Mouse (Mus musculus) hindbrain, embryonic 12.5 days (tissue): ENCODE results near the gene Gga1. TPM values are rescaled to one million over a fixed set of nuclear protein-coding genes. Genes with fewer than 3 reads are reported as not detected.

Experiments used
- ATAC-seq: fragments of 200-750 bp; cut with Nextera tagmentation; 2 replicates; pipeline ENCODE4 v1.8.0; 2017; ENCODE audit warnings: moderate TSS enrichment; ENCODE audit not compliant: low FRiP score
- H3K27ac ChIP-seq: fragments of 300-500 bp; sonication (generic); 2 replicates; pipeline ENCODE4 v1.5.1; 2016; ENCODE audit warnings: mild to moderate bottlenecking
- H3K27me3 ChIP-seq: fragments of 300-500 bp; sonication (generic); 2 replicates; pipeline ENCODE4 v1.6.1; 2016; ENCODE audit warnings: mild to moderate bottlenecking
- H3K36me3 ChIP-seq: fragments of 300-500 bp; sonication (generic); 2 replicates; pipeline ENCODE4 v1.6.1; 2016; ENCODE audit warnings: mild to moderate bottlenecking
- H3K4me1 ChIP-seq: fragments of 300-500 bp; sonication (generic); 2 replicates; pipeline ENCODE4 v1.6.1; 2016
- H3K4me2 ChIP-seq: fragments of 300-500 bp; sonication (generic); replicated peaks from 2 replicates; pipeline ENCODE4 v1.6.1; 2016; ENCODE audit warnings: mild to moderate bottlenecking
- H3K4me3 ChIP-seq: fragments of 300-500 bp; sonication (generic); 2 replicates; pipeline ENCODE4 v1.5.1; 2016; ENCODE audit warnings: mild to moderate bottlenecking
- H3K9ac ChIP-seq: fragments of 300-500 bp; sonication (generic); 2 replicates; pipeline ENCODE4 v1.6.1; 2016; ENCODE audit warnings: mild to moderate bottlenecking, moderate library complexity
- H3K9me3 ChIP-seq: fragments of 300-500 bp; sonication (generic); replicated peaks from 2 replicates; pipeline ENCODE4 v1.6.1; 2016; ENCODE audit warnings: mild to moderate bottlenecking
- WGBS: fragments of 180-500 bp; shearing (Covaris S2); methylation state at CpG from one replicate; pipeline ENCODE4 v1.1.7; 2016; 5-methylcytosine and 5-hydroxymethylcytosine counted together
- polyA plus RNA-seq: library from polyadenylated mRNA; unstranded; fragments of >200 nt; fragmentation: Nextera tagmentation; extraction: Ambion mirVana; gene quantifications from 2 replicates; pipeline ENCODE4 v1.2.1, GENCODE M21; 2016

Gene Gga1
- polyA plus RNA-seq, 1 experiment from 2014 or later = 54.3 TPM

DNA sequence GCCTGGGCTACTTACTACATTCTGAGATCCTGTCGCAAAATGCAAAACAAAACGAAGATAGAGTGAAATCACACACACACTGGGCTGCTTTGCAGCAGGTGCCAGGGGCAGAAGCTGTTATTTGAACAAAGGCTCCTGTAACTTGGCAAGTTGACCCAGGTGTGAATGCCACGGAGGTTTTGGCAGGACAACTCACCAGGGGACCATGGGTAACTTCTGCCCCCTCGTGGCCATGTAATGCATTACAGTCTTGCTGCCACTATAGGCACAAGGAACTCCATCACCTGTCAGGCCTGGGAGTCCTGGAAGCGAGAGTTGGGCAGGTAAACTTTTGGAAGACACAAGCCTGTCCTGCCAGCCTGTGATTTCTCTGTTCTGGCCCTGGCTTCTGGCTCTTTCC, 28.5 kb upstream of the Gga1 start:
- peaks cover 34% of the 10 kb centered on the region for H3K4me1 ChIP-seq
- peaks cover 24% of the 10 kb centered on the region for H3K27me3 ChIP-seq
- 34% methylated on average over 5 of the region's 5 CpGs for WGBS

DNA sequence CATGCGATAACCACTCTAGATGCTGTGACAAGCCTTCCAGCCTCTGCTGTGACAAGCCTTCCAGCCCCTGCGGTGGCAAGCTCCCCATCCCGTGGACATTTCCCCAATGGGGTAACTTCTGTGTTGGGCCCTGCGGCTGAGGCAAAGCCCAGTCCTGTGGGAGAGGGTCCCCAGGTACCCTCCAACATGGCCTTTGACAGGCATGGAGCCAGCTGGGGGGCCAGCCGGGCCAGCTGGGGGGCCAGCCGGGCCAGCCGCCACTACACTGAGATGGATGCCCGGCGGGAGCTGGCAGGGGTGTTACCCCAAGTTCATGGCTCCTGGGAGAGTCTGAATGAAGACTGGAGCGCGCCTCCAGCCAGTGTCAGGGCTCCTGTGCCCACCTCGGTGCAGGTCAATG, 27.5 kb upstream of the Gga1 start:
- Histone ChIP-seq H3K9me3 (no peaks in the 10 kb centered on the region), H3K27me3 (peaks cover 14% of the 10 kb centered on the region), H3K4me3 (no peak overlapping the region), H3K4me1 (peaks cover 26% of the 10 kb centered on the region), H3K36me3 (no peaks in the 10 kb centered on the region), H3K27ac (no peak overlapping the region), H3K4me2 (no peak overlapping the region), H3K9ac (no peak overlapping the region)
- no peak for ATAC-seq
- 82% methylated on average over 12 of the region's 12 CpGs for WGBS

More for the DNA sequence above, 28.5 kb upstream of the Gga1 start:
- ATAC-seq = no peak
- Histone ChIP-seq H3K9me3 (no peaks in the 10 kb centered on the region), H3K27ac (no peak overlapping the region), H3K4me3 (no peak overlapping the region), H3K9ac (no peak overlapping the region), H3K36me3 (no peaks in the 10 kb centered on the region), H3K4me2 (no peak overlapping the region)

DNA sequence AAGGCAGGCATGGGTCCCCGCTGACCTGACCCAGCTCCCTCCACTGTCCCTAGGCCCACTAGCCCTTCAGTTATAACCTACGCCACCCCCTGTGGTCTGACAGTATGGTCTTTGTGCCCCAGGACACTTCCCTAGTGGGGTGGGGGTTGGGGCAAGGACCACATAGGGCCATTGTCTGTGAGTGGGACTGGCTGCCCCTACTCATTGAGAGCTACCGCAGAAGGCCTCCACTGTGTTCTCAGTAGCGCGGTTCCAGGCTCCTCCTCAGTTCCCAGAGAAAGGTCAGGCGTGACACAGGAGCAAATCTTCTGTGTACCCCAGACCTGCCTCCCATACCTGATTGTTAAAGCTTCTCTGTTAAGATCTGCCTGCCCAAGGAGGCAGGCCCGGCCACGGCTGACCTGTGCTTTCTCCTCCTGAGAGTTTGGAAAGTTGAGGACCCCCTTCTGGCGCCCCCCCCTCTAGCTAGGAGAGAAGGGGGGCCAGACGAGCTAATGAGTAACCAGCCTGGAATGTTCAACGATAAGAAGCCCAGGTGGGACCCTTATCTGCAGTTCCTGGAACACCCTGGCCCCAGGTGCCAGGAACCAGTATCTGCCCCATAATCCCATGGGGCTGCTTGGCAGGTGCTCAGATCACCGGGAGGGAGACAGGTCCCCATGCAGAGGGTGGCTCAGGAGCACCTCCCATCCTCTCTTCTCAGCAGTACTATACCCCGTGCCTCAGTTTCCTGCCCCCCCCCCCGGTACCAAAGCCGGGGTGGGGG, 26.7 kb upstream of the Gga1 start:
- H3K4me3 ChIP-seq = no peak overlapping the region
- H3K9me3 ChIP-seq = no peaks in the 10 kb centered on the region
- H3K27me3 ChIP-seq = peaks cover 9% of the 10 kb centered on the region; the same call in 1 of the 2 replicates
- peaks cover 21% of the 10 kb centered on the region for H3K4me1 ChIP-seq
- H3K9ac ChIP-seq = no peak overlapping the region
- ATAC-seq = no peak
- no peak overlapping the region for H3K4me2 ChIP-seq
- H3K27ac ChIP-seq = no peak overlapping the region
- WGBS = 70% methylated on average over 15 of the region's 15 CpGs
- H3K36me3 ChIP-seq = no peaks in the 10 kb centered on the region

DNA sequence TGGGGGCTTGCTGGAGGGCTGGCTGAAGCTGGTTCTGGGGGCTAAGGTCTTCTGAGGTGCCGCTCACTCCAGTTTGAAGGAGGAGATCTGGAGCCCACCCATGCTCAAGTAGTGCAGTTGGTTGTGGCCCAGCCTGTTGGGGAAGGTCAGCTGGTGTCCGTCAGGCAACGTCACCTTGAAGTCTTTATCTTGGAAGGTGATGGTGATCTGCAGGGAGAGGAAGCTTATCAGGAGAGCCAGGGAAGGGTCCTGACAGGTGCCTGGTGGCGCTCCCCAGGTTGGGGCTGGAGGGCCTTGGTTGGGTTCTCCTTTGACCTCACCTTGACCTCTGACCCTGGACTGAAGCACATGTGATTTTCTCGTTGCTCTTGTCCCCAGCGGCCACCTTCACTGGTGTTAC, 26.0 kb upstream of the Gga1 start:
- Histone ChIP-seq H3K36me3 (no peaks in the 10 kb centered on the region), H3K9me3 (no peaks in the 10 kb centered on the region), H3K4me2 (no peak overlapping the region), H3K27ac (no peak overlapping the region), H3K4me3 (no peak overlapping the region), H3K9ac (no peak overlapping the region), H3K27me3 (peaks cover 9% of the 10 kb centered on the region; the same call in 1 of the 2 replicates), H3K4me1 (peaks cover 15% of the 10 kb centered on the region)
- whole genome bisulfite sequencing = 70% methylated on average over 6 of the region's 6 CpGs
- ATAC-seq = no peak

DNA sequence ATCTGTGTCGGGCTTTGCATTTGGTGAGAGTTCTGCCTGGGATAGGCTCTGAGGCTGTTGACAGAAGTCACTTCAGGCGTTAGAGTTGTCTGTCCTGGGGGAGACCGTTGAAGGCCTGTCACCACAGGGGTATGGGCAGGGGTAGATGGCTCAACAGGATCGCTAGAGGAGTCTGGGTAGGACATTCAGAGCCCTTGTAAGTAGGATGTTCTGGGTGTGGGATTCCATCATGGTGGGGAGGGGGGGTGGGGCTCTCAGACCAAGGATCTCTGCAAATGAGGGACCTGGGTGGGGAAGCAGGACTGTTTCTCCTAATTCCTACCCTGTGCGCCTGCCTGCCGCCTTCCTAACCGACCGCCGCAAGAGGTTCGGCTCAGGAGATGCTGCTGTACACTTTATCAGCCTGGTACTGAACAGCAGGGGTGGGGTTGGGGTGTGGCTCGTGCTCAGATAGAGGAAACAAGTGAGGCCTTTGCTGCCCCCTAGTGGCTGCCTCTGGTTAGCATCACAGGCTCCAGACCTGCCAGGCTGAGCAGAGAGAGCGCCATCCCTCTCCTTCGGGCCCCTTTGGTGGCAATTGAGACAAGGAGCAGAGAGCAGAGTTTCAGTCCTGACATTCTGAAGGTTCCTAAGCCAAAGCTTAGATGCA, 25.4 kb upstream of the Gga1 start:
- H3K9ac ChIP-seq = no peak overlapping the region

DNA sequence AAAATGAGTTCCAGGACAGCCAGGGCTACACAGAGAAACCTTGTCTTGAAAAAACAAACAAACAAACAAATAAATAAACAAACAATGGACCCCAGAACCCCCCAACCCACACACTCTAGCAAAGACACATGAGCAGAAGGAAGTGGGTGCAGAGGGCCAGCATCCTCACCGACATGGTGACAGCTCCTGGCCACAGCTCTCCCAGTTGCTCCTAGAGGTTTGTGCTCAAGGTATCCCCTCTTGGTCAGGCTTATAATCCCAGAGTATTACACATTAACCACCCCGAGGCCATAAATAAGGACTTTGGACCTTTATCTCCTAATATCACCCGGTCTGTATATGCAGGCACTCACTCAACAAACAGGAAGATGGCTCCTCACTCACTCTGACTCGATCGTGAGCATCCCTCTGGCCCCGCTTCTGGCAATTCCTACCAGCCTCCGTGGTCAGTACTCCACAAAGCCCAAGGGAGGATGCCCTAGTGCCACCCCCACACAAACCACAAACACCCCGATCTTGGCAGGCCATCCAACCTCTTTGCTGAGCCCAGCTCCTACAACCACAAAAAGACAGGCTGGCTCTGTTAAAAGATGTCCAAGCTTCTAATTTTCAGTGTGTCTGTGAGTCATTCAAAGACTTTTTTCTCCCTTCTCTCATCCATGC, 21.6 kb upstream of the Gga1 start, which contains the start of gene Lgals2:
Gene Lgals2 (minus strand): TSS at position 227 of the 663 bp plus-strand sequence.
- H3K4me3 ChIP-seq = no peak within 1 kb of the TSS
- 77% methylated on average over 8 of the region's 8 CpGs for WGBS
- H3K4me2 ChIP-seq = no peak within 1 kb of the TSS
- no peaks in the 10 kb centered on the region for H3K9me3 ChIP-seq
- 0 out of 2 replicates have a peak, but pooled peaks cover 6% of the 10 kb centered on the region for H3K27me3 ChIP-seq
- H3K4me1 ChIP-seq = peaks cover 12% of the 10 kb centered on the region; the same call in 1 of the 2 replicates
- ATAC-seq = no peak
- no peak within 1 kb of the TSS for H3K9ac ChIP-seq
- H3K36me3 ChIP-seq = no peaks in the 10 kb centered on the region
- H3K27ac ChIP-seq = no peak within 1 kb of the TSS

More for the DNA sequence above, 25.4 kb upstream of the Gga1 start:
- Histone ChIP-seq H3K4me2 (peak overlapping the region; percentile 38; the same call in 1 of the 2 replicates), H3K27me3 (peaks cover 9% of the 10 kb centered on the region; the same call in 1 of the 2 replicates), H3K36me3 (no peaks in the 10 kb centered on the region), H3K4me1 (peaks cover 11% of the 10 kb centered on the region; the same call in 1 of the 2 replicates), H3K9me3 (no peaks in the 10 kb centered on the region), H3K27ac (no peak overlapping the region), H3K4me3 (no peak overlapping the region)
- peak; percentile 76 for ATAC-seq
- WGBS = 20% methylated on average over 10 of the region's 13 CpGs

DNA sequence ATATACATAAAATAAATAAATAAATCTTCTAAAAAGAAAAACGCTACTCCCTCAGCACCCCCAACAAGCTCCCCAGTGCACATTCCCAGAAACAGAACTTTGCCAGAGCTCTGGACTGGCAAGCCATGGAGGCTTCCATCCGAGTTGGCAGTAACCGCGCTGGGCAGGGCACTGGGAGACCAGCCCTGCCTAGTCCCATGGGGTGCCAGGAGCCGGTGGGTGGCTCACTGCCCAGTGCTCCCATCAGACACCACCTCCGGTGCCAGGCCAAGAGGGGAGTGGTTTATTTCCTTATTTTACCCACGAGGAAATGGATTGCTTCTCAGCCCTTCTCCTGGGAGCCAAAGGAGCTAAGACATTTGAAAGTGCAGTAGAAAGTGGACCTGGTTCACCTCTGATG, 20.0 kb upstream of the Gga1 start:
- Histone ChIP-seq H3K4me1 (peaks cover 5% of the 10 kb centered on the region; the same call in 1 of the 2 replicates), H3K36me3 (no peaks in the 10 kb centered on the region), H3K27ac (no peak overlapping the region), H3K9me3 (no peaks in the 10 kb centered on the region), H3K27me3 (no peaks in the 10 kb centered on the region), H3K4me3 (no peak overlapping the region), H3K4me2 (no peak overlapping the region), H3K9ac (no peak overlapping the region)
- no peak for ATAC-seq
- 81% methylated on average over 7 of the region's 7 CpGs for WGBS

DNA sequence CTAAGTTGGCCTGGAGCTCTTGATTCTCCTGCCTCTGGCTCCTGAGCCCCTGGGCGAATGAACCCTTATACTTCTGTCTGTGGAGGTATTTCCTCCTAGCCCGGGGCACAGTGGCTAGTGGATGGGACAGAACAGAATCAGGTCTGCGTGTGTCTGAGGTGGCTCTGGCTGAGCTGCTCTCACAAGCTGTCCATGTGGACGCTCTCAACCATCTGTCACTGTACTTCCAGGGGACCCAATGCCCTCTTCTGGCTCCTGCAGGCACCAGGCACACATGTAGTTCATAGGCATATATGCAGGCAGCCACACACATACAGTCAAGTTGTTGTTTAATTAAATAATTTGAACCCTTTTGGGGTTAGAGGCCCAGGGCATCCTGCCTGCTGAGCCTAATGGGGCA, 17.7 kb upstream of the Gga1 start:
- Histone ChIP-seq H3K4me2 (no peak overlapping the region), H3K27me3 (no peaks in the 10 kb centered on the region), H3K9me3 (no peaks in the 10 kb centered on the region), H3K4me3 (no peak overlapping the region), H3K36me3 (no peaks in the 10 kb centered on the region), H3K4me1 (peaks cover 5% of the 10 kb centered on the region; the same call in 1 of the 2 replicates), H3K9ac (no peak overlapping the region), H3K27ac (no peak overlapping the region)
- no peak for ATAC-seq
- WGBS = 74% methylated on average over 4 of the region's 4 CpGs

DNA sequence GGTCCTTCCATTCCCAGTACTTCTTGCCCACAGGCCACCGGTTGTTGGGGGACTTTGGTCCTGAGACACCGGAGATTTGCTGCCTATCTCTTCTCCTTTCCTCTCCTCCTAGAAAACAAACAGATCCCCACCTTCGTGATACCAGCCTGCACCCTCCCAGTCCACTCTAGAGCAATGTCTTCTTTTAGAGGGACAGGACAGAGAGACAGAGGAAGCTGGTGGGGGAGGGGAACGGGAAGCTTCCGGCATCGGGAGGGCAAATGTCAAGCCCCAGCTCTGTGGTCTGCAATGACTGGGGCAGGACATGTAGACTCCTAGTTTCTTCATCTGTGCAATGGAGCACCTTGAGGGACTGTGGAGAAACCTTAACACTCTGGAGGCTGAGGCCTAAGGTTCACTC, 17.3 kb upstream of the Gga1 start:
- Histone ChIP-seq H3K4me3 (no peak overlapping the region), H3K36me3 (no peaks in the 10 kb centered on the region), H3K4me2 (no peak overlapping the region), H3K4me1 (peaks cover 5% of the 10 kb centered on the region; the same call in 1 of the 2 replicates), H3K27ac (no peak overlapping the region), H3K9ac (no peak overlapping the region), H3K9me3 (no peaks in the 10 kb centered on the region), H3K27me3 (no peaks in the 10 kb centered on the region)
- 68% methylated on average over 6 of the region's 6 CpGs for WGBS
- no peak for ATAC-seq

DNA sequence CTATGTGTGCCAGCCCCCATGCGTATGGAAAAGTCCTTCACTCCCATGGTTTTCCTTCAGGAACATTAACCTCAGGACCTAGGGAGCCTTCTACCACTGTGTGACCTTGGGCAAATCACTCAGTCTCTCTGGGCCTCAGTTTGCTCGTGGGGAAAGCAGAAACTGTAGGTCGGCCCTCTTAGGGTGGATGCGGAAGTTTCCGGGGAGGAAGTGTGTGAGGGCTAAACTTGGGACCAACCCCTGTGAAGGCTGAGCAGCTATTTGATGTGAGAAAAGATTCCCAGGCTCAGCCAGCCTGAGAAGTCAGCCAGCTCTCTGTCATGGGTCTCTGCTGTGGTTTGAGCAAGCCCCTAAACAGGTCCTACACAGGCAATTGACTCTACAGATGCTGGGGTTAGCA, 14.7 kb upstream of the Gga1 start:
- ATAC-seq = no peak
- peaks cover 5% of the 10 kb centered on the region; the same call in 1 of the 2 replicates for H3K4me1 ChIP-seq
- 86% methylated on average over 5 of the region's 5 CpGs for WGBS

DNA sequence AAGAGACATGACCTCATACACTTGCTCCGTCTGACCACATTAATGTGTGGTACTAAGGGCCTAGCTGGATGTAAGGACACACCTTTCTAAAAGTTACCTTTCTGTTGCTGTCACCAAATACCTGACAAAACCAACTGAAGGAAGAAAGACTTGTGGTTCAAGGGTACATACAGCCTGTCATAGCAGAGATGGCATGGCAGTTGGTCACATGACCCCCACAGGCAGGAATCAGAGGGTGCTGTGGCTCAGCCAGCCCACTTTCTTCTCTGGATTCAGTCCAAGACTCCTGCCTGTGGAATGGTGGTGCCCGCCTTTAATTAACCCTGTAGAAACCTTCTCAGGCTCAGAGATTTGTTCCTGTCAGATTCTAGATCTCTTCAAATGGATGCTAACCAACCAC, 13.8 kb upstream of the Gga1 start:
- no peak overlapping the region for H3K4me2 ChIP-seq
- no peaks in the 10 kb centered on the region for H3K36me3 ChIP-seq
- no peak overlapping the region for H3K4me3 ChIP-seq
- no peaks in the 10 kb centered on the region for H3K27me3 ChIP-seq
- no peaks in the 10 kb centered on the region for H3K4me1 ChIP-seq
- no peaks in the 10 kb centered on the region for H3K9me3 ChIP-seq
- WGBS = 88% methylated on average over 2 of the region's 2 CpGs
- H3K27ac ChIP-seq = no peak overlapping the region
- ATAC-seq = no peak
- H3K9ac ChIP-seq = no peak overlapping the region

More for the DNA sequence above, 14.7 kb upstream of the Gga1 start:
- H3K27me3 ChIP-seq = no peaks in the 10 kb centered on the region
- H3K9ac ChIP-seq = no peak overlapping the region
- no peaks in the 10 kb centered on the region for H3K36me3 ChIP-seq
- H3K4me3 ChIP-seq = no peak overlapping the region
- no peak overlapping the region for H3K4me2 ChIP-seq
- H3K9me3 ChIP-seq = no peaks in the 10 kb centered on the region
- H3K27ac ChIP-seq = no peak overlapping the region

DNA sequence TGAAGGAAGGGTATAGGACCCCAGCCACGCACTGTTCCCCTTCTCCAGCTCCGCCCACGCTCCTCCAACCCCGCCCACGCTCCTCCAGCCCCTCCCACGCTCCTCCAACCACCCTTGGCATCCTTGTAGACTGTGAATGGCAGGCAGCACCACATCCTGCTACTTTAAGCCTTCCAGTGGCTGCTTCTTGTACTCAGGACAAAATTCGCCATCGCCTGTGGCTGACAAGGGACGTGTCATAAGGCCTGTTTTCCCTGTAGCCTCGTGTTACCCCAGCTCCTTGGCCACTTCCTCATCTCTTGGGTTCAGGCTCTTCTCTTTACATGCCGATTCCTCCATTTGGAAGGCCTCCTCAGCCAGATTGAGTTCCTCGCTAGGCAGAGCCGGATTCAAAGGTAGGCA, 13.1 kb upstream of the Gga1 start:
- WGBS = 43% methylated on average over 13 of the region's 13 CpGs
- no peak for ATAC-seq
- H3K36me3 ChIP-seq = no peaks in the 10 kb centered on the region

More for the DNA sequence above, 13.1 kb upstream of the Gga1 start:
- H3K27me3 ChIP-seq = no peaks in the 10 kb centered on the region
- H3K4me2 ChIP-seq = no peak overlapping the region
- H3K4me1 ChIP-seq = peaks cover 4% of the 10 kb centered on the region; the same call in 1 of the 2 replicates
- H3K9ac ChIP-seq = no peak overlapping the region
- no peak overlapping the region for H3K4me3 ChIP-seq
- H3K9me3 ChIP-seq = no peaks in the 10 kb centered on the region
- no peak overlapping the region for H3K27ac ChIP-seq
